Mouse (Mus musculus) kidney, embryonic 14.5 days (tissue): ENCODE data around the gene Cd200r1. TPM values are rescaled to one million over a fixed set of nuclear protein-coding genes. Genes with fewer than 3 reads are reported as not detected.
A peak's percentile ranks its signal among the peaks of the same experiment; 100 is the strongest.

Source experiments
- ATAC-seq: fragments of 200-750 bp; cut with Nextera tagmentation; 2 replicates; pipeline ENCODE4 v1.8.0; 2017; ENCODE audit warnings: moderate number of reproducible peaks, mild to moderate bottlenecking, moderate TSS enrichment, moderate library complexity; ENCODE audit not compliant: low FRiP score, low TSS enrichment
- H3K27ac ChIP-seq: fragments of 300-500 bp; sonication (generic); 2 replicates; pipeline ENCODE4 v1.5.1; 2014; ENCODE audit warnings: low read depth, mild to moderate bottlenecking, low read length, moderate library complexity, mixed read lengths
- H3K27me3 ChIP-seq: fragments of 300-500 bp; sonication (generic); 2 replicates; pipeline ENCODE4 v1.6.1; 2014; ENCODE audit warnings: mild to moderate bottlenecking, low read length; ENCODE audit not compliant: control insufficient read depth, insufficient read depth
- H3K36me3 ChIP-seq: fragments of 300-500 bp; sonication (generic); 2 replicates; pipeline ENCODE4 v1.6.1; 2014; ENCODE audit warnings: low read length, mixed read lengths; ENCODE audit not compliant: control insufficient read depth, insufficient read depth
- H3K4me1 ChIP-seq: fragments of 300-500 bp; sonication (generic); 2 replicates; pipeline ENCODE4 v1.6.1; 2014; ENCODE audit warnings: low read length, mixed read lengths; ENCODE audit not compliant: control insufficient read depth, insufficient read depth
- H3K4me2 ChIP-seq: fragments of 300-500 bp; sonication (generic); replicated peaks from 2 replicates; pipeline ENCODE4 v1.6.1; 2014; ENCODE audit warnings: low read depth, mild to moderate bottlenecking, low read length
- H3K4me3 ChIP-seq: fragments of 300-500 bp; sonication (generic); 2 replicates; pipeline ENCODE4 v1.5.1; 2014; ENCODE audit warnings: mild to moderate bottlenecking, low read length
- H3K9ac ChIP-seq: fragments of 300-500 bp; sonication (generic); 2 replicates; pipeline ENCODE4 v1.6.1; 2014; ENCODE audit warnings: low read depth, mild to moderate bottlenecking, low read length, moderate library complexity
- H3K9me3 ChIP-seq: fragments of 300-500 bp; sonication (generic); 2 replicates; pipeline ENCODE4 v1.6.1; 2016; ENCODE audit warnings: low read length; ENCODE audit not compliant: control insufficient read depth
- WGBS: fragments of 180-500 bp; shearing (Covaris S2); extraction: QIAGEN DNeasy Blood & Tissue Kit; methylation state at CpG from one replicate; pipeline ENCODE4 v1.1.7; 2014; 5-methylcytosine and 5-hydroxymethylcytosine counted together
- polyA plus RNA-seq: library from polyadenylated mRNA; unstranded; fragments of >200 nt; fragmentation: Nextera tagmentation; extraction: Ambion mirVana; gene quantifications from 2 replicates; pipeline ENCODE4 v1.2.1, GENCODE M21; 2014

Cd200r1 gene
- 0.20 and 0.69 TPM in 2 replicates for polyA plus RNA-seq

DNA sequence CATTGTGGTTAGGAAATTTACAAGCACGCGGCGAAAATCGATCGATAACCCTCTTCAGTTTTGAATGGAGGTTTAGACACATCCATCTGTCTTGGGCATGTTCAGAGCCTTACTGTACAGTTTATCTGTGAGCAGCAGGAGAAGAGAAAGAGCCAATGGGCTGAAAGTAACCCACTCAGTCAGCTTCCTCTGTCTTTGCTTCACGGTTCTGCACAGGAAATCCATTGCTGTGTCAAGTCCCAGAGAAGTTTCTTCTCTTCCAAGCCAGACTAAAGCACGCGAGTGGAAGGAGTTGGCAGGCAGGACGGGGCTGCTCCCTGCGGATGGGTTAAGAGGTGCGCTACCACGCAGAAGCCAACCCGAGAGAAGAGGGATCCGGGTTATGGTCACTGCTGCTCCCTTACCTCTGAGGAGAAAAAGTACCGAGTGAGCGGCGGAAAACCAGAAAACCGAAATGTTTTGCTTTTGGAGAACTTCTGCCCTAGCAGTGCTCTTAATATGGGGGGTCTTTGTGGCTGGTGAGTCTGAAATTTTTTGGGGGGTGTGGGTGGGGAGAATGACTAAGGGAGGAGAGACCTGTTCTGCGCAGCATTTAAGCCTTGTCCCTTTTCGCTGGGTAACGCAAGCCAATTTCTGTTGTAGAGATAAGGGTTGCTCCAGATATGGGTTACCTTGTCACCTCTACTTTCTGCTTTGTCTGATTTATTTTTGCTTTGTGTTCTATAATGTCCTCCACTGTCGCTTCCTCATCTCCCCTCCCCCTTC, at the start of gene Cd200r1:
Gene Cd200r1 (plus strand): TSS at position 182 of the 765 bp plus-strand sequence.
- 77% methylated on average over 22 of the region's 22 CpGs for WGBS
- Histone ChIP-seq H3K4me2 (no peak within 1 kb of the TSS), H3K4me1 (no peaks in the 10 kb centered on the region), H3K27ac (no peak within 1 kb of the TSS), H3K9me3 (no peaks in the 10 kb centered on the region), H3K36me3 (no peaks in the 10 kb centered on the region), H3K27me3 (no peaks in the 10 kb centered on the region), H3K4me3 (no peak within 1 kb of the TSS), H3K9ac (no peak within 1 kb of the TSS)
- no peak for ATAC-seq

DNA sequence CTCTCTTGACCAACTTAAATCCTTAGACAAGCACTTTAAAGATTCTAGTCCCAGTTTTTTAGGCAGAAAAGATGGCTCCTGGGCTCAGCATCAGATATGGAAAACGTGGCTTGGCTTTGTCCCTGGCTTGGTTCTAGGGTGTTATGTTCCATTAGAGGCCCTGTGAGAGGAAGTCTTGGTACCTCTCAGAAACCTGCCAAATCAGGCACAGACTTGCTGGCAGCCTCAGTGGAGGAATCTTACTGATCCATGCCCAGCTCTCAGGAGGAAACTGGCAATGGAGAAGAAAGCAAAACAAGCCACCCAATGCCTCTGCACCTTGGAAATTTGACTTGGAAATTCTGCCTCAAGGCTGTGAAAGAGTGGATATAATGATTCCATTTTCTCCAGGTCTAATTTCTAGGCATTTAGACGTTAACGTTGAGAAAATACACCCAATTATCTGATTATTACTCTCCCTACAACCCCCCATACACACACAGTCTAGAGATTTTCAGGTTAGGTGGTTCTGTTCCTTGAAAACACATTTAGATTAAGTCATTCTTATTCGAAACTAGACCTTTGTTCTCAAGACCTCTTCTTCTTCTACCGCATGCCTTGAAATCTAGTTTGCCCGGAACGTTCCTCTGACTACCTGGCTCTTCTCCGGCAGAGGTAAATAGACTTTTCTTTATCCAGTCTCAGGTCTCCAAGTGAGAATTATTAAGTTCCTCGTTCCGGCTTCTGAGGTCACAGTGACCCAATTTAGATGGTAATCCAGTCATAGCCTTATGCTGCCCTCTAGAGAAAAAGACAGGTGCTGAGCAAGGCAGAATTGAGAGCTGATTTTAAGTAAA, 49.0 kb upstream of the Cd200r1 start:
- Histone ChIP-seq H3K4me1 (no peaks in the 10 kb centered on the region), H3K27me3 (no peaks in the 10 kb centered on the region), H3K9ac (no peak overlapping the region), H3K4me3 (no peak overlapping the region), H3K27ac (no peak overlapping the region), H3K36me3 (no peaks in the 10 kb centered on the region), H3K9me3 (no peaks in the 10 kb centered on the region), H3K4me2 (no peak overlapping the region)
- peak; percentile 49; the same call in 1 of the 2 replicates for ATAC-seq
- 42% methylated on average over 10 of the region's 10 CpGs for WGBS

DNA sequence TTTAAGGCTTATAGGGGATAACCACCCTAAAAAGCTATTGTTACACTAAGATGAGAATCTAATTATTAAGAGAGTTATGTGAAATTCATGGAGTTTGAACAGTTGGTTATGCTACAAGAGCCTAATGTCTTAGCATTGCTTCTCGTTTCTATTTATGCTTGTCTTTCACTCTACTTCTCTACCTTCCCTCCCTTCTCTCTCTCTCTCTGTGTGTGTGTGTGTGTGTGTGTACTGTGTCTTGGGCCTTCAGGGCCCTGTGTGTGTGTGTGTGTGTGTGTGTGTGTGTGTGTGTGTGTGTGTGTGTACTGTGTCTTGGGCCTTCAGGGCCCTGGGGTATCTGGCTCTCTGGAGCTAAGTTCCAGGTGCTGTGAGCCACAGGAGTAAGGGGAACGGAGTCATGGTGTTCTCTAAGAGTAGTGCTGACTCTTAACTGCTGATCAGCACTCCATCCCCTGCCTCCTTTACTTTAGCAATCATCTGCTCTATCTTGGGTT, 48.3 kb upstream of the Cd200r1 start:
- H3K4me1 ChIP-seq, result no peaks in the 10 kb centered on the region
- no peak overlapping the region for H3K9ac ChIP-seq
- no peak overlapping the region for H3K4me2 ChIP-seq
- H3K27me3 ChIP-seq, result no peaks in the 10 kb centered on the region
- no peaks in the 10 kb centered on the region for H3K36me3 ChIP-seq
- no peaks in the 10 kb centered on the region for H3K9me3 ChIP-seq
- WGBS, result 72% methylated on average over 2 of the region's 2 CpGs
- H3K27ac ChIP-seq, result no peak overlapping the region
- peak; percentile 32; the same call in 1 of the 2 replicates for ATAC-seq
- H3K4me3 ChIP-seq, result no peak overlapping the region

DNA sequence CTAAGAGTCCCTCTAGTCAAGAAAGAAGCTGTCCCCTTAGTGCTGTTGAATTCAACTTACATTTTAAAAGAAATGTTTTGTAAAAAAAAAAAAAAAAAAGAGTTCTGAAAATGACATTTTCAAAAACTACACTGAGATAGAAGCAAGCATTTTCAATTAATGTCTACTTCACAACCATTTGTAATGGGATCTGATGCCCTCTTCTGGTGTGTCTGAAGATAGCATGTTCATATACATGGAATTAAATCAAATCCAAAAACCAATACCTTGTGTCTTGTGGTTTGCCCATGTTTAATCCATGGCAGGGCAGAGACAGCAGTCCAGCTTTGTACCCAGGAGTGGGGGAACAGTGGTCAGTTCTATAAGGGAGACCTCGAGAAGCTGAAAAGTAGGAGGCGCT, 47.7 kb upstream of the Cd200r1 start:
- WGBS, result 90% methylated on average over 2 of the region's 2 CpGs
- Histone ChIP-seq H3K27ac (no peak overlapping the region), H3K27me3 (no peaks in the 10 kb centered on the region), H3K36me3 (no peaks in the 10 kb centered on the region), H3K4me2 (no peak overlapping the region), H3K4me1 (peaks cover 3% of the 10 kb centered on the region; the same call in 1 of the 2 replicates), H3K9me3 (no peaks in the 10 kb centered on the region), H3K9ac (no peak overlapping the region), H3K4me3 (no peak overlapping the region)
- no peak for ATAC-seq

DNA sequence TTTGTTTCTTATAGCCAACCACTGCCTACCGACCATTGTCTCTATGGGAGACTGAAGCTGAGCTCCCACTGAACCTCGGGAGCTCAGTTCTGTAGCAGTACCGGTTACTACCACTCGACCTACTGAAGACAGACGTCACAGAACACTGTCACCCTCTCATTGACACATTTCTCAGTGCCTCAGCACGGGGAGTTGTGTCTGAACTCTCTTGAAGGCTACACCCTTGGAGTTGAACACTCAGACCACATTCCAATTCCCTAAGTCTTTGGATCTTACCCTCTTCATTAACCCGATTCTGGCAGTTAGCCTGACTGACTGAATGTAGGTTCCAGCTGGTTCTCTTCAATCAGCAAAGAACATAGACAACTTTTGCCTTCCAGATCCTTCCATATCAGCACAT, 46.2 kb upstream of the Cd200r1 start:
- no peak overlapping the region for H3K27ac ChIP-seq
- ATAC-seq, result no peak
- H3K9ac ChIP-seq, result no peak overlapping the region
- H3K4me2 ChIP-seq, result no peak overlapping the region
- H3K9me3 ChIP-seq, result no peaks in the 10 kb centered on the region
- H3K4me3 ChIP-seq, result no peak overlapping the region
- WGBS, result 79% methylated on average over 7 of the region's 7 CpGs
- peaks cover 7% of the 10 kb centered on the region; the same call in 1 of the 2 replicates for H3K4me1 ChIP-seq
- no peaks in the 10 kb centered on the region for H3K27me3 ChIP-seq
- no peaks in the 10 kb centered on the region for H3K36me3 ChIP-seq

DNA sequence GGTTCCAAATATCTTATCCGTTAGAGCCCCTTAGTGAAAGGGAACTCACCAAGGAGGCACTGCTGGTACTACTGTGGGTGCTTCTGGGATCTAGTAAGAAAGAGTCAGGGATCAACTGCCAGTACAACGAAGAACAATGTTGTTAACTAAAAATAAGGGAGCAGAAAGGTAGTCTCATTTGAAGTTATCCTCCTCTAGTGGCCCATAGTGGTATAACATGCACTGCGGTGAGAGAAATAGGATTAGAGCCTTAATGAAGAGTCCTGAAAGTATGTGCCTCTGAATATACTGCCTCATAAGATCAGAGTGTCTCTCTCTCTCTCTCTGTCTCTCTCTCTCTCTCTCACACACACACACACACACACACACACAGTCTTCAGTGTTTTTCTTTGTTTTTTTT, 45.0 kb upstream of the Cd200r1 start:
- no peak for ATAC-seq
- WGBS, result 77% methylated on average over 3 of the region's 3 CpGs

DNA sequence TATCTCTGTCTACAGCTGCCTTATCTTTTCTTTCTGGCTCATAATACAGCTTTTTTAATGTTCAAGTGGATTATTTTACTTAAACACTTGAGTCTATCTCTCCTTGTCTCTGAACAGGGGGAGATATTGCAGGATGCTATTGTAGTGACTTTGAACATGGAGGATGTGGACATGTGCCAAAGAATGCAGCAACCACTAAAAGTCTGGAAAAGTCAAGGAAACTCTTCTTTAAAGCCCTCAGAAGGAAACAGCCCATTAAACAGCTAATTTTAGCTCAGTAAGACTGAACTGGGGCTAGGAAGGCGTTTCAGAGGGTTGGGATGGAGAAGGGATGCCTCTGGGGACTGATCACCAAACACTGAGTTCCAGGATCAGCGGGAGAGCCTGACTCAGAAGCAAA, 42.9 kb upstream of the Cd200r1 start:
- no peak overlapping the region for H3K9ac ChIP-seq
- peaks cover 7% of the 10 kb centered on the region for H3K36me3 ChIP-seq
- H3K9me3 ChIP-seq, result no peaks in the 10 kb centered on the region
- no peak overlapping the region for H3K27ac ChIP-seq
- peak overlapping the region; percentile 6; the same call in 1 of the 2 replicates for H3K4me2 ChIP-seq
- no peak overlapping the region for H3K4me3 ChIP-seq
- WGBS, result 46% methylated on average over 2 of the region's 2 CpGs
- peaks cover 16% of the 10 kb centered on the region; the same call in 1 of the 2 replicates for H3K4me1 ChIP-seq
- no peaks in the 10 kb centered on the region for H3K27me3 ChIP-seq
- ATAC-seq, result no peak

More for the DNA sequence above, 45.0 kb upstream of the Cd200r1 start:
- no peak overlapping the region for H3K27ac ChIP-seq
- H3K9ac ChIP-seq, result no peak overlapping the region
- no peak overlapping the region for H3K4me2 ChIP-seq
- no peak overlapping the region for H3K4me3 ChIP-seq
- no peaks in the 10 kb centered on the region for H3K27me3 ChIP-seq
- H3K36me3 ChIP-seq, result no peaks in the 10 kb centered on the region
- peaks cover 10% of the 10 kb centered on the region; the same call in 1 of the 2 replicates for H3K4me1 ChIP-seq
- H3K9me3 ChIP-seq, result no peaks in the 10 kb centered on the region

DNA sequence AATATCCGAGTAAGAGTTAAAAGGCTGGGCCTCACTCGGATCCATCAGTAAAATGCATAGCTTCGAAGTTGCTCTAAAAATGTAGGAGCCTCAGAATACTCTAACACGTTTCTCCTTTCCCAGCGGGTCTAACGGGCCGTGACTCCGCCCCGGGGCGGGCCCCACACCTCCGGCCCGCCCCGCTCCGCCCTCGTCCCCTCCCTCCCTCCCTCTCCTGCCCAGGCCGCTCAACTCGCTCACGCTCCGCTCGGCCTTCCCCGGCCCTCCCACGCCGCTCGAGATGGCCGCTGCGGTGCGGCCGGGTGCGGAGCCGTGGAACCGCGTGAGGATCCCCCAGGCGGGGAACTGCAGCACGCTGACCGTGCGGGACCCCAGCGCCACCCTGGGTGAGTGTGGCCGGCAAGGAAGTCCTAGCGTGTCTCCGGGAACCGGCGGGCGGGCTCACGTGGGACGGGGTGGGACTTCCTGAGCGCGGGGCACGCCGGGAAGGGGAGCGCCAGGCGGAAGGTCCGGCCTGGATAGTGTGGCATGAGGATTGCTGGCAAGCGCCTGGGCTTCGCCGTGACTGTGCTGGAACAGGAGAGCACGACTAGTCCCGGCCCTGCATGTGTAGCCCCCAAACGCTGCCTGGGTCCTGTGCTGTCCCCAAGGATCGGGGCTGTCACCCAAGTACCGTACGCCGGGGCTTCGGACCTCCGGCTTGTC, 41.3 kb upstream of the Cd200r1 start, which contains the start of gene Nepro:
Gene Nepro (plus strand): TSS at position 219 of the 705 bp plus-strand sequence.
- Histone ChIP-seq H3K27ac (peak within 1 kb of the TSS; percentile 93), H3K4me1 (peaks cover 16% of the 10 kb centered on the region; the same call in 1 of the 2 replicates), H3K27me3 (no peaks in the 10 kb centered on the region), H3K9me3 (no peaks in the 10 kb centered on the region), H3K4me2 (peak within 1 kb of the TSS; percentile 59), H3K4me3 (peak within 1 kb of the TSS; percentile 74), H3K36me3 (peaks cover 17% of the 10 kb centered on the region), H3K9ac (peak within 1 kb of the TSS; percentile 82)
- under 1% methylated on average over 64 of the region's 64 CpGs for WGBS
- ATAC-seq, result peak; percentile 97
